Mouse (Mus musculus) urinary bladder, adult 18-20 months (tissue): Measurements from ENCODE around the gene Spns2.

Experiments used
- DNase-seq, 2 experiments: peaks; one replicate each; pipeline ENCODE4 v3.0.0; 2022; ENCODE audit warnings: low spot score in 2 of 2, mixed read lengths in 2 of 2

Spns2 gene

DNA sequence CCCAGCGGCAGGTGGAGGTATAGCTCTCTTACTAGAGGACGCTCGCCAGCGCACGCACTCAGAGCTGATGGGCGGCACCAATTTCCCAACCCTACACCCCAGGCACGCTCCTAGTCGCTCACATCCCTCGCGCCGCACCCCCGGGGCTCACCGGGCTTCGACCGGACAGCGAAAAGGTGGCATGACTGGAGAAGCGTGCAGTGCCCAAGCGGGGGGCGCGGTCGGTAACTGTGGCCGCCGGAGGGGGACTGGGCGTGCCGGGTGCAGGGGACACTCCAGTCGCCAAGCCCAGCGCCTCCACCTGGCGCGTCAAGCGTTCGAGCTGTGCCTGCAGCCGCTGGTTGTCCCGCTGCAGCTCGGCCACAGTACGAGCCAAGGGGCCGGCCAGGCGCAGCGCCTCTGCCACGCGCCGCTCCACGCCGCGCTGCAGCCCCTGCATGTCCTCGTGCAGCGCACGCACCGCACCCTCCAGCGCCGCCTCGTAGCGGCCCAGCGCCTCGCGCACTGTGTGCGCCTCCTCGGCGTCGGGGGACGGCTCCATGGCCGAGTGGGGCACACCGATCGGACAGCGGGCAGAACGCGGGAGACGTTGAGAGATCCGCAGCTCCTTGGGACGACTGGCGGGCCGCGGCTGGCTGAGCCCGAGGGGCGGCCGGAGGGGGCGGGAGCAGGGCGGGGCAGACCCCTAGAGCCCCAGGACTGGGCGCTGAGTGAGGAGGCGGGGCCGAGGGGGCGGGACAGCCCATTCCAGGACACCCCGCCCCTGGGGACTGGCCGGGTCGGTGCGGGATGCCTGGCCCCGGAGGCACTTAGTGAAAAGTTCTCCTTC, 78.4 kb downstream of the Spns2 start, which contains the start of gene Smtnl2:
Smtnl2 (minus strand) TSS at position 621 of the 829 bp plus-strand sequence.
- peak; percentile 75 to 89 for DNase-seq

- DNase-seq = no peak
Measured at GRCm38 (mm10) chr11:72410521-72411092, 79.1 kb downstream of the Spns2 start.

DNA sequence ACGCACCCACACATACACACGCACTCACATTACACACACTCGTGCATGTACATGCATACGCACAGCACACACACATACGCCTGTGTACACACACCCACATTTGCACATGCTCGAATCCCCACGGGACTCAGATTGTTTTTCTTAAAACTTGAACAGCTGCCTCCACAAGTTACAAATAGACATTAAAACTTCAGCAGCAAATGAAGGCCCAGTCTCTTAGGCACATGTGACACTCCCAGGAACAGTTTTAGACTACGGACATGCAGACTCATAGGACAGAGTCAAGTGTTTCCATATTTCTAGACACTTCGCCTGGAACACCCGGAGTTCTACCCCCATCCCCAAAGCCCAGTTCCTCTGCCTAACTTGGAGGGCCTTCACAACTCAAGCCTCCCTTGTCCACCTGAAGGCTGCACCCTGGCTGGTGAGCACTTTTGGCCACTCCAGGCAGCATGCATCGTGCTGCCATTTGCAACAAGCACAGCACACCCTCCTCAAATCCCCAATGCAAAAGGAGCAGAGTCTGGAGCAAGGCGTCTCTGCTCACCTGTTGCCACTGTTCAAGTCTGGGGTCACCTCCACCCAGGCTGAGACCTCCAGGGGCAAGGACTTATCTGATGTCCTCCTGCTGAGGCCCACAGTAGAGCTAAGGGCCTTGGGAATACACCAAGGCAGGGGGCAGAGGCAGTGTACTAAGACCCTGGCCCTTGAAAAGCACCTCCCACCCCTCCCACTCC, 79.9 kb downstream of the Spns2 start:
- DNase-seq = no peak

DNA sequence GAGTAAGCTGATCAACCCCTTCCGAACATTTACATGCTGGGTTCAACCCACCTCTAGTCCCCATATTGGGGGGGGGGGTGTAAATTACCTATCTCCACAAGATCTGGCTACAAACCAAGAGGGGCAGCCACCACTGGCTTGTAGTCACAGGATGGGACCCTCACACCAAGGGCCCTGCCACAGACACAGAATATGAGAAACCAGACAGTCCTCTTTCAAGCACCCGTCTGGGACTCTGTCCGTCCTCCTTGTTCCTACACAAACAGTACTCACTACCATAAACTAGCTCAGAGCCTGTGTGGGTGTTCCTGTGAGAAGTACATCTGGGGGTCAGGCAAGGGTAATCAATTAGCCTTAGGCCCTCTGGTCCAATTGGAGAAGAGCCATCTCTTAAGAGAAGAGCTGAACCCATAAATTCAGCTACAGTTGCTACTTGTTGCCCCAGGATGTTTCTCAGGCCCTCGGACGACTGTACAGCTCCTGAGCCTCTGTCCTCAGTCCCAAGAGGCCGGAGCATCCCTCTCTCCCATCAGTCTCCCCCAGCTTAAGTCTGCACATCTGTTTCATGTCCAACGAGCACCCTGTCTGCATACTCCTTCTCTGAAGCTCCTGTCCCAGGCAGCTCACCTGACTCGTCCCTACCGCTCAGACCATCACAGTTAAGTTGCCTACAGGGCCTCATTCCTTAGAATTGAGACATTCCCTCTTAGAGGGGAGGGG, 81.1 kb downstream of the Spns2 start:
- DNase-seq = no peak

DNA sequence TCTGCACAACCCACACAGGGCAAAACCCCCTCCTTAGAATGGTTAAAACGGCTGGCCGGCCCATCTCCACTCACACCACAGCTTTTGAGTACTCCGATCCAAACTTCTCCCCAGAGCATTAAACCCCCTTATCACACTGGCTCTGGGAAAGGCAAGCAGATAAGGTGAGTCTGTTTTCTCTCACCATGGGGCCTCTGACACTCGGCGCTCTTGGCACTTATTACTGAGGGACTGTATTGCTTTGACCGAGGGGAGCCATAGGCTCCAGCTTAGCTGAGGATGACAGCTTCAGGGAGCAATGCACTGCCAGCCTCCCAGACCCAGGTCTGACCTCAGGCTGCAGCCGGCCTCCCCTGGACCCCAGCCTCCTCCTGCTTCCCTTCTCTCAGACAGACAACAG, 82.1 kb downstream of the Spns2 start:
- DNase-seq = no peak

DNA sequence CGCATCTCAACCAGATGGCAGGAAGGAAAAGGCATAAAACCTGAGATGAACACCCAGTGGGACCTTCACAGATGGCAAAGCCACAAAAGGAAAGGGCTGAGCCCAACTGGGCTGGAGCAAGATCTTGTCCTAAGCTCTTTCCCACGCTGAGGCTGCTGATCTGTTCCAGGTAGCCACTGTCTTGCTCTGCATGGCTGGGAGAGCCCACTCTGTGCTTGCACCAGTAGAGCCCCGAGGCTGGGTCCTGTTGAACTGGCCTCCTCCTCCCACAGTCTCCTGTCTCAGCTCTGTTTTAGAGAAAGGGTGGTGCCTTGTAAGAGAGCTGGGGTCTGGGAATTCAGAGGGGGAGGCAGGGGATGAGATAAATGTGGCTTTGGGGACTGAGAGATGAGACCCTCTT, 82.6 kb downstream of the Spns2 start:
- DNase-seq = no peak

- no peak for DNase-seq
Measured at GRCm38 (mm10) chr11:72406079-72406675, 83.5 kb downstream of the Spns2 start.

- DNase-seq = no peak
Measured at GRCm38 (mm10) chr11:72405532-72405931, 84.2 kb downstream of the Spns2 start.

GRCm38 (mm10) chr11:72402969-72403368, 86.7 kb downstream of the Spns2 start:
- DNase-seq = no peak

GRCm38 (mm10) chr11:72402017-72402416, 87.7 kb downstream of the Spns2 start:
- no peak for DNase-seq
